Mouse (Mus musculus) activated CD4-positive, CD25-positive, alpha-beta regulatory T cell, adult 9 weeks (primary cell): ENCODE data around the gene Rabepk. TPM values are rescaled to one million over a fixed set of nuclear protein-coding genes. Genes with fewer than 3 reads are reported as not detected.

Experiments
- polyA plus RNA-seq: library from polyadenylated mRNA; unstranded; fragments of 100-300 nt; shearing (Covaris generic); gene quantifications from one replicate; pipeline ENCODE4 v1.2.1, GENCODE M21; 2017

Rabepk gene
- polyA plus RNA-seq, result 42.7 TPM

GRCm38 (mm10) chr2:34799357-34800256 lies at the start of gene Rabepk:
TSS of gene Rabepk (minus strand) at chr2:34799912.

DNA sequence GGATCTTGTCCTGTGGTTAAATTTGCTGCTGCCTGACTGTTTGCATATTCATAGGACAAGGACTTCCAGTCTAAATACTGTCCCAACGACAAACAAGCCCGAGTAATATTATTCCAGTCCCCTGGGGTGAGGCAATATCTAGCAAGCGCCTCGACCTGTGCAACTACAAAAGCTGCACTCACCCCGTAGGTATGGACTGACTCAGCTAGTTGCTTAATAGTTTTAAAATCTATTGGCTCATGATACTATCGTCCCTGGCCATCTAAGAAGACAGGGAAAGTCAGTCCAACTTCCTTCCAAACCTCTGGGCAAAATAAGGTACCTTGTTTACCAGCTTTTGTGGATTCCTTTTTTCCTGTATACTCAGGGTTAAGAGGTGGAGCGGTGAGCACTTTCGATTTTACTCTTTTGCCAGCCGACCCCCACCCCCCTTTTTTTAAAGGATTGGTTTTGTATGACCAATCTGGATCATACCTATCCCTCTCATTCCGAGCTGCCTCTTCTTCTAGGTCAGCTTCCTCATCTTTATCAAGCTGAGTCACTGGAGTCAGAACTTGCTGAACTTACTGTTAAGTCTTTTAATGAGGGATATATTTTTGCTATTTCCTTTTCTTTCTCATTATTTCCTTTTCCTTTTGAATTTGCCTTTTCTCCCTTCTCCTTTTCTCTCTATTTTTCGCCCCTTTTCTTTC lies 33.2 kb upstream of the Rabepk start, which contains the start of gene Gm34653:
Gene Gm34653, plus strand, starts transcription at position 242 of the 692 bp plus-strand sequence.

DNA sequence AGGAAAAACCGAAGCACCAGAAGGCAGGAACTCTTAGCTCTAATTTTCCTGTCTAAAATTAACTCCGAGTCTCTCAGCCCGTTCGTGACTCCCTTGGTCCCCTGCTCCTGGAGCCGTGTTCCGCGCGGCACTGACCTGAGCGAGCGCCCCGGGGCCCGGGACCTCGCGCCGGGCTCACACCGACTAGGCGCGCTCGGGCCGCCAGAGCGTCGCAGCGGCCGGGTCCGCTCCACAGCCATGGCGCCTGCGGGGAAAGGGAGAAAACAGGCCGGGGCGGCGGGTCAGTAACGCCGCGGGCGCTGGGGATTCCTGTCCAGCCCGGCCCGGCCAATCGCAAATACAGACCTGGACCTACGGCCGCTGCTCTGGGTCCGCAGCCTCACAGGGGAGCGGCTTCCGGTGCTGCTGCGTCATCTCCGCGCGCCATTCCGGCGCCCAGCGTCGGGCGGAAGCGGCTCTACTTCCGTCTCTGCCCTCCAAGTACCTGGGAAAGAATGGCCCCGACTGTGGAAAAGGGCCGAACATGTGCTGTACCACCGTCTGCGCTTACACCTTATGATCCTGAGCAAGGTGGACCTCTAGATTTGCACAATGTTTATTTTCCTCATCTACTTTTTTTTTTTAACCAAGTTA lies 26.2 kb upstream of the Rabepk start, which contains the start of gene Fbxw2:
Gene Fbxw2, minus strand, starts transcription at position 485 of the 633 bp plus-strand sequence.

GRCm38 (mm10) chr2:34771368-34772226 lies 28.1 kb downstream of the Rabepk start, which contains the start of gene Hspa5:
TSS of gene Hspa5 (plus strand) at chr2:34771970.

DNA sequence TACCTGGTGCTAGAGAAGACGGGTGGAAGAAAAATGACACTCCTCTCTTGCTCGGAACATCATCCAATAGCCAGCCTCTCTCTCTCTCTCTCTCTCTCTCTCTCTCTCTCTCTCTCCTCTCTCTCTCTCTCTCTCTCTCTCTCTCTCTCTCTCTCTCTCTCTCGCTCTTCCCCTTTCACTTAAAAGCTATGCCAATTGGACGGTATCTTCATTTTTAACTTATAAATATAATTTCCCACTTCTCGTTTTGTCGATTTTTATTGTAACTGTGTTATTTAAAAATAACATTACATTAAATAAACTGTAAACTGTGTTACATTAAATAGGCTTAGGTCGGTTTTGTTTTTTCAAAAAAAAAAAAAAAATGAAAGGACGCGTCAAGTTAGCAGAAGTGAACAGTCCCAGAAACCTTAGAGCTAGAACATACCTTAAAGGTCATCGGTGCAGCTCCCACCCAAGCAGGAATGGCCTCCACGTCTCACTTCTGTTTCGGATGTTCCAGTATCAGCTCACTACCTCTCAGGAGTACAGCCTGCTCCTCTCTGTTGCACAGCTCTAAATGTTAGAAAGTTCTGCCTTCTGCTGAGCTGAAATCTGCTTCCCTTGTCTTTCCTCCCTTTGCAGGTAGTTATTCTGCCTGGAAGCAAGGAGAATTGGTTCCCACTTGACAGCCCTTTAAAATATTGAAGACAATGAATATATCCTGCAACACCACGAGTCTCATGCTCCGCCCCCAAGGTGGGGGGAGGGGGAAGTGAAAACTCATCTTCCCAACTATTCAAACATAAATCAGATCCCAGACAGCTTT lies 45.0 kb downstream of the Rabepk start, which contains the start of gene Gapvd1:
Gene Gapvd1, minus strand, starts transcription at position 682 of the 808 bp plus-strand sequence.

Other genes starting within 250 kb of the Rabepk start
- 111 TPM for gene Gapvd1, start 44.7 kb downstream of the Rabepk start, polyA plus RNA-seq
- gene Hspa5, start 27.9 kb downstream of the Rabepk start, polyA plus RNA-seq, result 583 TPM
- gene Fbxw2, start 26.4 kb upstream of the Rabepk start, polyA plus RNA-seq, result 77.8 TPM
- gene Gm34653, start 33.1 kb upstream of the Rabepk start, polyA plus RNA-seq, result not detected
- not detected for gene Cutal, start 74.5 kb upstream of the Rabepk start, polyA plus RNA-seq
- gene Psmd5, start 75.1 kb upstream of the Rabepk start, polyA plus RNA-seq, result 85.7 TPM
- 2.2 TPM for gene Phf19, start 114.1 kb upstream of the Rabepk start, polyA plus RNA-seq
- gene Traf1, start 161.9 kb upstream of the Rabepk start, polyA plus RNA-seq, result 555 TPM